Mouse (Mus musculus) midbrain, postnatal 0 days (tissue): ENCODE measurements at regions not wholly inside any gene's neighbourhood (a gene's known extent, or its start where the extent isn't known, plus 50 kb on each side); places are given as distances from the start of the nearest gene placed in this dataset.
A peak's percentile ranks its signal among the peaks of the same experiment; 100 is the strongest.

Source experiments
- ATAC-seq: fragments of 200-750 bp; cut with Nextera tagmentation; 2 replicates; pipeline ENCODE4 v1.8.0; 2017; ENCODE audit warnings: moderate number of reproducible peaks, mild to moderate bottlenecking, moderate TSS enrichment, moderate library complexity; ENCODE audit not compliant: low FRiP score
- DNase-seq: peaks from one replicate; pipeline ENCODE4 v3.0.0-alpha.2; 2015; ENCODE audit warnings: low spot score
- H3K27ac ChIP-seq: fragments of 300-500 bp; sonication (generic); 2 replicates; pipeline ENCODE4 v1.5.1; 2014; ENCODE audit warnings: low read depth, mild to moderate bottlenecking, low read length, mixed read lengths
- H3K27me3 ChIP-seq: fragments of 300-500 bp; sonication (generic); 2 replicates; pipeline ENCODE4 v1.6.1; 2014; ENCODE audit warnings: low read length, control low read depth, mixed read lengths; ENCODE audit not compliant: insufficient read depth
- H3K36me3 ChIP-seq: fragments of 300-500 bp; sonication (generic); 2 replicates; pipeline ENCODE4 v1.6.1; 2014; ENCODE audit warnings: low read length, control low read depth, mixed read lengths; ENCODE audit not compliant: insufficient read depth
- H3K4me1 ChIP-seq: fragments of 300-500 bp; sonication (generic); 2 replicates; pipeline ENCODE4 v1.6.1; 2014; ENCODE audit warnings: mild to moderate bottlenecking, control low read depth, antibody characterized with exemption, low read length, mixed read lengths; ENCODE audit not compliant: insufficient read depth
- H3K4me2 ChIP-seq: fragments of 300-500 bp; sonication (generic); 2 replicates; pipeline ENCODE4 v1.6.1; 2014; ENCODE audit warnings: low read depth, mild to moderate bottlenecking, low read length, mixed read lengths; ENCODE audit not compliant: poor library complexity, severe bottlenecking
- H3K4me3 ChIP-seq: fragments of 300-500 bp; sonication (generic); 2 replicates; pipeline ENCODE4 v1.5.1; 2014; ENCODE audit warnings: low read depth, mild to moderate bottlenecking, low read length, moderate library complexity
- H3K9ac ChIP-seq: fragments of 300-500 bp; sonication (generic); replicated peaks from 2 replicates; pipeline ENCODE4 v1.6.1; 2014; ENCODE audit warnings: mild to moderate bottlenecking, low read length, moderate library complexity, mixed read lengths; ENCODE audit not compliant: poor library complexity, severe bottlenecking
- H3K9me3 ChIP-seq: fragments of 300-500 bp; sonication (generic); 2 replicates; pipeline ENCODE4 v1.6.1; 2016; ENCODE audit warnings: low read length, control low read depth
- CTCF ChIP-seq: IDR thresholded peaks from 2 replicates; pipeline ENCODE4 v1.5.1; 2016; ENCODE audit warnings: antibody characterized with exemption, mild to moderate bottlenecking
- WGBS: fragments of 180-500 bp; shearing (Covaris S2); extraction: QIAGEN DNeasy Blood & Tissue Kit; methylation state at CpG from one replicate; pipeline ENCODE4 v1.1.7; 2014; 5-methylcytosine and 5-hydroxymethylcytosine counted together

- Histone ChIP-seq H3K9me3 (no peaks in the 10 kb centered on the region), H3K4me2 (no peak overlapping the region), H3K4me1 (0 out of 2 replicates have a peak, but pooled peaks cover 3% of the 10 kb centered on the region), H3K27me3 (peaks cover 30% of the 10 kb centered on the region; the same call in 1 of the 2 replicates), H3K4me3 (no peak overlapping the region), H3K36me3 (no peaks in the 10 kb centered on the region), H3K9ac (no peak overlapping the region), H3K27ac (no peak overlapping the region)
- DNase-seq (no peak), ATAC-seq (no peak)
- 84% methylated on average over 8 of the region's 8 CpGs for whole genome bisulfite sequencing
- no peak for TF ChIP-seq CTCF
Observed at GRCm38 (mm10) chr15:85662271-85662670, 72.5 kb upstream of the Ppara start.

GRCm38 (mm10) chr15:85662673-85663072, 72.1 kb upstream of the Ppara start:
- no peak overlapping the region for H3K27ac ChIP-seq
- no peak overlapping the region for H3K9ac ChIP-seq
- TF ChIP-seq CTCF, result no peak
- no peaks in the 10 kb centered on the region for H3K36me3 ChIP-seq
- H3K4me2 ChIP-seq, result no peak overlapping the region
- H3K9me3 ChIP-seq, result no peaks in the 10 kb centered on the region
- ATAC-seq (no peak), DNase-seq (no peak)
- 0 out of 2 replicates have a peak, but pooled peaks cover 3% of the 10 kb centered on the region for H3K4me1 ChIP-seq
- peaks cover 30% of the 10 kb centered on the region; the same call in 1 of the 2 replicates for H3K27me3 ChIP-seq
- H3K4me3 ChIP-seq, result no peak overlapping the region
- WGBS, result 80% methylated on average over 4 of the region's 4 CpGs

- H3K36me3 ChIP-seq, result no peaks in the 10 kb centered on the region
Observed at GRCm38 (mm10) chr15:85663757-85664431, 70.9 kb upstream of the Ppara start.

GRCm38 (mm10) chr15:85664432-85664828, 70.4 kb upstream of the Ppara start:
- Histone ChIP-seq H3K4me1 (peaks cover 7% of the 10 kb centered on the region; the same call in 1 of the 2 replicates), H3K27me3 (peaks cover 22% of the 10 kb centered on the region; the same call in 1 of the 2 replicates), H3K27ac (no peak overlapping the region), H3K9ac (no peak overlapping the region), H3K4me3 (no peak overlapping the region), H3K36me3 (no peaks in the 10 kb centered on the region), H3K9me3 (no peaks in the 10 kb centered on the region), H3K4me2 (no peak overlapping the region)
- 72% methylated on average over 10 of the region's 10 CpGs for WGBS
- TF ChIP-seq CTCF, result no peak
- no peak for DNase-seq
- ATAC-seq, result no peak

More at GRCm38 (mm10) chr15:85663757-85664431, 70.9 kb upstream of the Ppara start:
- no peak overlapping the region for H3K4me3 ChIP-seq
- DNase-seq (no peak), ATAC-seq (no peak)
- no peak overlapping the region for H3K4me2 ChIP-seq
- WGBS, result 88% methylated on average over 17 of the region's 17 CpGs
- H3K27me3 ChIP-seq, result peaks cover 26% of the 10 kb centered on the region; the same call in 1 of the 2 replicates
- no peak overlapping the region for H3K27ac ChIP-seq
- no peaks in the 10 kb centered on the region for H3K9me3 ChIP-seq
- 0 out of 2 replicates have a peak, but pooled peaks cover 3% of the 10 kb centered on the region for H3K4me1 ChIP-seq
- no peak for TF ChIP-seq CTCF
- no peak overlapping the region for H3K9ac ChIP-seq

- DNase-seq (no peak), ATAC-seq (no peak)
- no peak overlapping the region for H3K4me3 ChIP-seq
- 75% methylated on average over 12 of the region's 12 CpGs for WGBS
- H3K9ac ChIP-seq, result no peak overlapping the region
- H3K36me3 ChIP-seq, result no peaks in the 10 kb centered on the region
- TF ChIP-seq CTCF, result no peak
- H3K27me3 ChIP-seq, result peaks cover 22% of the 10 kb centered on the region; the same call in 1 of the 2 replicates
- no peak overlapping the region for H3K27ac ChIP-seq
- H3K9me3 ChIP-seq, result no peaks in the 10 kb centered on the region
- no peak overlapping the region; the same call in 1 of the 2 replicates for H3K4me2 ChIP-seq
- peaks cover 7% of the 10 kb centered on the region; the same call in 1 of the 2 replicates for H3K4me1 ChIP-seq
Observed at GRCm38 (mm10) chr15:85665181-85665821, 69.5 kb upstream of the Ppara start.

GRCm38 (mm10) chr15:85666496-85666895, 68.3 kb upstream of the Ppara start:
- 56% methylated on average over 9 of the region's 9 CpGs for WGBS
- H3K27me3 ChIP-seq, result peaks cover 13% of the 10 kb centered on the region; the same call in 1 of the 2 replicates
- TF ChIP-seq CTCF, result no peak
- no peaks in the 10 kb centered on the region for H3K36me3 ChIP-seq
- ATAC-seq (no peak), DNase-seq (no peak)
- H3K9ac ChIP-seq, result 0 out of 2 replicates have a peak overlapping the region, but pooled peaks have one; percentile 25
- H3K4me2 ChIP-seq, result peak overlapping the region; percentile 20; the same call in 1 of the 2 replicates
- H3K4me3 ChIP-seq, result no peak overlapping the region
- H3K4me1 ChIP-seq, result peaks cover 4% of the 10 kb centered on the region; the same call in 1 of the 2 replicates
- peak overlapping the region; percentile 44; the same call in 1 of the 2 replicates for H3K27ac ChIP-seq
- H3K9me3 ChIP-seq, result no peaks in the 10 kb centered on the region
